Mouse (Mus musculus) limb, embryonic 15.5 days (tissue): ENCODE measurements around the gene Troap. TPM values are rescaled to one million over a fixed set of nuclear protein-coding genes. Genes with fewer than 3 reads are reported as not detected.
A peak's percentile ranks its signal among the peaks of the same experiment; 100 is the strongest.

ENCODE experiments used
- ATAC-seq: fragments of 200-750 bp; cut with Nextera tagmentation; 2 replicates; pipeline ENCODE4 v1.8.0; 2017; ENCODE audit warnings: low read depth, moderate TSS enrichment; ENCODE audit not compliant: insufficient number of reproducible peaks, low FRiP score, low TSS enrichment
- H3K27ac ChIP-seq: fragments of 300-500 bp; sonication (generic); 2 replicates; pipeline ENCODE4 v1.5.1; 2015; ENCODE audit warnings: moderate library complexity, mild to moderate bottlenecking, inconsistent platforms
- H3K27me3 ChIP-seq: fragments of 300-500 bp; sonication (generic); 2 replicates; pipeline ENCODE4 v1.6.1; 2015; ENCODE audit warnings: inconsistent platforms
- H3K36me3 ChIP-seq: fragments of 300-500 bp; sonication (generic); 2 replicates; pipeline ENCODE4 v1.6.1; 2015; ENCODE audit warnings: inconsistent platforms
- H3K4me1 ChIP-seq: fragments of 300-500 bp; sonication (generic); 2 replicates; pipeline ENCODE4 v1.6.1; 2015; ENCODE audit warnings: inconsistent platforms
- H3K4me2 ChIP-seq: fragments of 300-500 bp; sonication (generic); 2 replicates; pipeline ENCODE4 v1.6.1; 2015; ENCODE audit warnings: mild to moderate bottlenecking, inconsistent platforms
- H3K4me3 ChIP-seq: fragments of 300-500 bp; sonication (generic); 2 replicates; pipeline ENCODE4 v1.5.1; 2015; ENCODE audit warnings: mild to moderate bottlenecking, inconsistent platforms
- H3K9ac ChIP-seq: fragments of 300-500 bp; sonication (generic); 2 replicates; pipeline ENCODE4 v1.6.1; 2015; ENCODE audit warnings: inconsistent platforms
- H3K9me3 ChIP-seq: fragments of 300-500 bp; sonication (generic); 2 replicates; pipeline ENCODE4 v1.6.1; 2016; ENCODE audit warnings: inconsistent platforms
- WGBS: fragments of 180-500 bp; shearing (Covaris S2); methylation state at CpG from one replicate; pipeline ENCODE4 v1.1.7; 2015; 5-methylcytosine and 5-hydroxymethylcytosine counted together
- polyA plus RNA-seq: library from polyadenylated mRNA; unstranded; fragments of >200 nt; fragmentation: Nextera tagmentation; extraction: Ambion mirVana; gene quantifications from 2 replicates; pipeline ENCODE4 v1.2.1, GENCODE M21; 2015

The Troap gene
- polyA plus RNA-seq, 1 experiment from 2014 or later: 22.3 TPM

GRCm38 (mm10) chr15:99092870-99093269 lies 18.5 kb downstream of the Troap start, which contains the start of gene Dnajc22:
TSS of gene Dnajc22 (plus strand) at chr15:99093170.
- H3K27ac ChIP-seq: no peak within 1 kb of the TSS
- H3K4me3 ChIP-seq: peak within 1 kb of the TSS; percentile 41
- peak within 1 kb of the TSS; percentile 65 for H3K4me2 ChIP-seq
- H3K9ac ChIP-seq: peak within 1 kb of the TSS; percentile 14; the same call in 1 of the 2 replicates
- H3K27me3 ChIP-seq: peaks cover 96% of the 10 kb centered on the region
- H3K4me1 ChIP-seq: peaks cover 50% of the 10 kb centered on the region
- no peaks in the 10 kb centered on the region for H3K9me3 ChIP-seq
- no peaks in the 10 kb centered on the region for H3K36me3 ChIP-seq
- WGBS: 37% methylated on average over 8 of the region's 8 CpGs
- ATAC-seq: no peak

GRCm38 (mm10) chr15:99093291-99094258 lies 19.2 kb downstream of the Troap start:
- peaks cover 50% of the 10 kb centered on the region for H3K4me1 ChIP-seq
- ATAC-seq: 0 out of 2 replicates have a peak, but pooled peaks have one; percentile 12
- H3K27me3 ChIP-seq: peaks cover 96% of the 10 kb centered on the region
- H3K9me3 ChIP-seq: no peaks in the 10 kb centered on the region
- no peak overlapping the region for H3K27ac ChIP-seq
- peak overlapping the region; percentile 41 for H3K4me3 ChIP-seq
- H3K9ac ChIP-seq: peak overlapping the region; percentile 14; the same call in 1 of the 2 replicates
- H3K4me2 ChIP-seq: peak overlapping the region; percentile 65
- WGBS: 2% methylated on average over 55 of the region's 56 CpGs
- H3K36me3 ChIP-seq: no peaks in the 10 kb centered on the region

- Histone ChIP-seq H3K4me2 (peak overlapping the region; percentile 29; the same call in 1 of the 2 replicates), H3K36me3 (no peaks in the 10 kb centered on the region), H3K9ac (no peak overlapping the region), H3K27me3 (peaks cover 96% of the 10 kb centered on the region), H3K9me3 (no peaks in the 10 kb centered on the region), H3K4me1 (peaks cover 52% of the 10 kb centered on the region), H3K4me3 (no peak overlapping the region), H3K27ac (no peak overlapping the region)
- WGBS: 1% methylated on average over 27 of the region's 27 CpGs
- no peak for ATAC-seq
These were observed 20.4 kb downstream of the Troap start for GRCm38 (mm10) chr15:99094631-99095270.

GRCm38 (mm10) chr15:99095356-99095755 lies 21.0 kb downstream of the Troap start:
- peaks cover 52% of the 10 kb centered on the region for H3K4me1 ChIP-seq
- H3K36me3 ChIP-seq: no peaks in the 10 kb centered on the region
- H3K27me3 ChIP-seq: peaks cover 93% of the 10 kb centered on the region
- H3K4me2 ChIP-seq: no peak overlapping the region
- no peak overlapping the region for H3K9ac ChIP-seq
- H3K27ac ChIP-seq: no peak overlapping the region
- 9% methylated on average over 6 of the region's 6 CpGs for WGBS
- no peak for ATAC-seq
- no peaks in the 10 kb centered on the region for H3K9me3 ChIP-seq
- H3K4me3 ChIP-seq: no peak overlapping the region

- no peak overlapping the region for H3K27ac ChIP-seq
- no peaks in the 10 kb centered on the region for H3K36me3 ChIP-seq
- 6% methylated on average over 24 of the region's 24 CpGs for WGBS
- no peaks in the 10 kb centered on the region for H3K9me3 ChIP-seq
- H3K4me3 ChIP-seq: peak overlapping the region; percentile 42
- peak overlapping the region; percentile 80 for H3K4me2 ChIP-seq
- peaks cover 52% of the 10 kb centered on the region for H3K4me1 ChIP-seq
- ATAC-seq: no peak
- H3K9ac ChIP-seq: peak overlapping the region; percentile 29; the same call in 1 of the 2 replicates
- peaks cover 85% of the 10 kb centered on the region for H3K27me3 ChIP-seq
These were observed 21.9 kb downstream of the Troap start for GRCm38 (mm10) chr15:99096061-99096793.

- under 1% methylated on average over 46 of the region's 58 CpGs for whole genome bisulfite sequencing
- Histone ChIP-seq H3K9me3 (no peaks in the 10 kb centered on the region), H3K4me1 (peaks cover 52% of the 10 kb centered on the region), H3K4me2 (peak overlapping the region; percentile 80), H3K36me3 (no peaks in the 10 kb centered on the region), H3K9ac (peak overlapping the region; percentile 29), H3K27me3 (peaks cover 77% of the 10 kb centered on the region), H3K4me3 (peak overlapping the region; percentile 42), H3K27ac (no peak overlapping the region)
- no peak for ATAC-seq
These were observed 22.6 kb downstream of the Troap start for GRCm38 (mm10) chr15:99096831-99097500.

GRCm38 (mm10) chr15:99097840-99098492 lies 23.6 kb downstream of the Troap start:
- H3K9ac ChIP-seq: no peak overlapping the region
- peak overlapping the region; percentile 42 for H3K4me3 ChIP-seq
- peaks cover 52% of the 10 kb centered on the region for H3K4me1 ChIP-seq
- no peaks in the 10 kb centered on the region for H3K36me3 ChIP-seq
- H3K9me3 ChIP-seq: no peaks in the 10 kb centered on the region
- H3K27me3 ChIP-seq: peaks cover 67% of the 10 kb centered on the region
- H3K27ac ChIP-seq: no peak overlapping the region
- H3K4me2 ChIP-seq: peak overlapping the region; percentile 80
- no peak for ATAC-seq
- under 1% methylated on average over 39 of the region's 39 CpGs for WGBS

GRCm38 (mm10) chr15:99098493-99098861 lies 24.1 kb downstream of the Troap start:
- H3K4me1 ChIP-seq: peaks cover 47% of the 10 kb centered on the region
- H3K27ac ChIP-seq: no peak overlapping the region
- no peaks in the 10 kb centered on the region for H3K36me3 ChIP-seq
- no peak for ATAC-seq
- 4% methylated on average over 9 of the region's 9 CpGs for WGBS
- peak overlapping the region; percentile 80 for H3K4me2 ChIP-seq
- peak overlapping the region; percentile 42 for H3K4me3 ChIP-seq
- H3K9ac ChIP-seq: no peak overlapping the region
- no peaks in the 10 kb centered on the region for H3K9me3 ChIP-seq
- H3K27me3 ChIP-seq: peaks cover 62% of the 10 kb centered on the region

GRCm38 (mm10) chr15:99099139-99099556 lies 24.8 kb downstream of the Troap start:
- WGBS: 2% methylated on average over 15 of the region's 15 CpGs
- ATAC-seq: peak; percentile 61; the same call in 1 of the 2 replicates

GRCm38 (mm10) chr15:99099984-99100383 lies 25.6 kb downstream of the Troap start:
- 54% methylated on average over 3 of the region's 3 CpGs for WGBS
- peaks cover 36% of the 10 kb centered on the region for H3K4me1 ChIP-seq
- H3K4me2 ChIP-seq: no peak overlapping the region
- no peak for ATAC-seq
- H3K9me3 ChIP-seq: no peaks in the 10 kb centered on the region
- H3K9ac ChIP-seq: no peak overlapping the region
- peaks cover 50% of the 10 kb centered on the region for H3K27me3 ChIP-seq
- H3K36me3 ChIP-seq: no peaks in the 10 kb centered on the region
- no peak overlapping the region for H3K27ac ChIP-seq
- H3K4me3 ChIP-seq: no peak overlapping the region

More at GRCm38 (mm10) chr15:99099139-99099556, 24.8 kb downstream of the Troap start:
- no peak overlapping the region for H3K27ac ChIP-seq
- no peak overlapping the region for H3K9ac ChIP-seq
- peak overlapping the region; percentile 42 for H3K4me3 ChIP-seq
- peak overlapping the region; percentile 80 for H3K4me2 ChIP-seq
- H3K4me1 ChIP-seq: peaks cover 42% of the 10 kb centered on the region
- peaks cover 56% of the 10 kb centered on the region for H3K27me3 ChIP-seq
- H3K36me3 ChIP-seq: no peaks in the 10 kb centered on the region
- no peaks in the 10 kb centered on the region for H3K9me3 ChIP-seq
